Mouse (Mus musculus) common myeloid progenitor, adult 5-6 weeks (primary cell): ENCODE results near the gene Serpinb6a. TPM values are rescaled to one million over a fixed set of nuclear protein-coding genes. Genes with fewer than 3 reads are reported as not detected.
A peak's percentile ranks its signal among the peaks of the same experiment; 100 is the strongest.

Experiments
- ATAC-seq: replicated peaks from 2 replicates; pipeline ENCODE4 v1.8.0; 2016; ENCODE audit warnings: low read depth, mild to moderate bottlenecking, moderate TSS enrichment, inconsistent platforms; ENCODE audit not compliant: poor library complexity, severe bottlenecking
- total RNA-seq: library from RNA; stranded (forward); fragments of 200-1000, 187-1606 nt; gene quantifications from 2 replicates; pipeline ENCODE4 v1.2.3, GENCODE M21; 2017

Serpinb6a gene
- total RNA-seq, 1 experiment from 2014 or later: 16.4 TPM

GRCm38 (mm10) chr13:33930912-33931311 lies 71.7 kb downstream of the Serpinb6a start:
- ATAC-seq: no peak

- ATAC-seq: no peak
These were observed 72.3 kb downstream of the Serpinb6a start for GRCm38 (mm10) chr13:33930281-33930680.

- ATAC-seq: no peak
These were observed 80.9 kb downstream of the Serpinb6a start for GRCm38 (mm10) chr13:33921699-33922098.

- ATAC-seq: no peak
These were observed 81.6 kb downstream of the Serpinb6a start for GRCm38 (mm10) chr13:33921041-33921440.

GRCm38 (mm10) chr13:33906821-33907220 lies 95.8 kb downstream of the Serpinb6a start:
- no peak for ATAC-seq

GRCm38 (mm10) chr13:33905176-33905954 lies 97.2 kb downstream of the Serpinb6a start, which contains the start of gene Serpinb6c:
Gene Serpinb6c, minus strand, starts transcription at chr13:33905708.
- no peak for ATAC-seq

- ATAC-seq: no peak
These were observed 99.3 kb downstream of the Serpinb6a start for GRCm38 (mm10) chr13:33903290-33903689.

- ATAC-seq: peak; percentile 52; the same call in 1 of the 2 replicates
These were observed 108.4 kb downstream of the Serpinb6a start for GRCm38 (mm10) chr13:33894207-33894606.

Other genes with a start within 250 kb of the Serpinb6a start
- not detected in 2 replicates for gene Serpinb6e, start 159.4 kb downstream of the Serpinb6a start, total RNA-seq
- not detected in 2 replicates for gene Serpinb6c, start 97.1 kb downstream of the Serpinb6a start, total RNA-seq
- 25.9 and 29.3 TPM in 2 replicates for gene Nqo2, start 38.1 kb downstream of the Serpinb6a start, total RNA-seq
- 43.0 and 47.0 TPM in 2 replicates for gene Ripk1, start 431 bp downstream of the Serpinb6a start, total RNA-seq
- 25.9 and 51.3 TPM in 2 replicates for gene Bphl, start 34.8 kb upstream of the Serpinb6a start, total RNA-seq
- 8.1 and 15.1 TPM in 2 replicates for gene Tubb2a, start 75.2 kb upstream of the Serpinb6a start, total RNA-seq
- not detected in 2 replicates for gene Tubb2b, start 127.7 kb upstream of the Serpinb6a start, total RNA-seq
- gene Psmg4, start 160.2 kb upstream of the Serpinb6a start, total RNA-seq: 189 and 240 TPM in 2 replicates